Mouse (Mus musculus) gonadal fat pad, adult 2 months (tissue): ENCODE data around the gene Kctd21. TPM values are rescaled to one million over a fixed set of nuclear protein-coding genes. Genes with fewer than 3 reads are reported as not detected.

Source experiments
- DNase-seq: peaks from one replicate; pipeline ENCODE4 v3.0.0-alpha.2; 2012; ENCODE audit warnings: low read depth
- polyA plus RNA-seq: library from polyadenylated mRNA; depleted of rRNA; stranded (reverse); fragments of >200 nt; gene quantifications from 2 replicates; pipeline ENCODE4 v1.2.3, GENCODE M21; 2012; rRNA removed

Gene Kctd21
- 9.6 and 10.2 TPM in 2 replicates for polyA plus RNA-seq

DNA sequence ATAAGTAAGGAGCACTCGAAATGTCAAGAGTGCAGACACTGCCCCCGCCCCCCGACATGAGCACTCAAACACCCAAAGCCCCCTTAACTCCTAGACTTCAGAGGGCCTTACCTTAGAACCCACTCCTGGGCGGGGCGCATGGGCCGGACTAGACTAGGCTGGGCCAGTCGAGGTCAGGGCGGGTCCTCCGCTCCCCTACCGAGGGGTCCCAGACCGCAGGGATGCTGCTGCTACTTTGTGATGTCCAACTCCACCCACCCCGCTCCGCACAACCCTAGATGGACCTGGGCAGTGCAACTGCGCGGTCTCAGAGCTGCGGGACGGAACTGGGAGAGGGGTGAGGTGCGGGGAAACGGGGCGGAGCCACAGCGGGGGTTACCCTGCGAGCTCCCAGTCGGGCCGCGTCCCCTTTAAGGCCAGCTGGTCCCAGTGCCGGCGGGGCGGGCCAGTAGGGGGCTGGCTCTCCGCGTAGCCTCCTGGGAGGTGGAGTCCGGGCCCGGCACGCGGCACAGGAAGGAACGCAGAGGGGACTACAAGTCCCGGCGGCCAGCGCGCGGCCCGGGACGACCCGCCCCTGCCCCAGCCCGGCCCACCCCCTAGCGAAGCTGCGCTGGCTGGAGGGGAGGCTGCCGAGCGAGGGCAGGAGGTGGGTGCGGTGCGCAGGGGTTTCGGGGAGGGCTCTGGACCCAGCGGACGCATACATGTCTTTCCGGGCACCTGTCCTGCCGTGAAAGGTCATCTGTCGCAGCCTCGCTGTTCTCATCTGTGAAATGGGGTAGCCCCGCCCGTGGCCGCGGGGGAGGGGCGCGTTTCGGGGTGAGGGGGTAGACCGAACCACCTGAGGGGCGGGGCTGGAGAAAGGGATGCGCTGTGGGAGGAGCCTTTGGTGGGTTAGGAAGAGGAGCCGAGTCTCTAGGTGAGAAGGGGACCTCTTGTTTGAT lies at the start of gene Kctd21, which contains the start of gene Usp35:
Gene Kctd21, plus strand, starts transcription at position 602 of the 941 bp plus-strand sequence.
Gene Usp35, minus strand, starts transcription at position 295 of the 941 bp plus-strand sequence.
- DNase-seq = peak; percentile 30

DNA sequence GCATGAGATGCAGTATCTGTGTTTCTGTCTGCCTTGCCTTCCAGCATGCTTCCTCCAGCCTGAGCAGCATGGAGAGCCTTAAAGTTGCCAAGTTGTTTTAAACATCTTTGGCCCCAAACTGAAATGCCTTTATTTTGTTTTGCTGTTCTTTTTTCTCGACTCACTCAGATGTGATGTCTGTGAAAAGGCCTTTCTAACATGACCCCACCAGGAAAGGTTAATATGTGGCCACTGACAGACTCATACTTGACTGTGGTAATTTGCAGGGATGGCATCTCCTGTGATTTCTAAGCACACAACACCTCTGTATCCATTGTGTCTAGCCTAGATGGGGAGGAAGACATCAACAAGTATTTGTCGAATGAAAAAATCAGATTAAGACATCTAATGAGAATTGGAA lies 35.1 kb upstream of the Kctd21 start:
- DNase-seq = no peak

DNA sequence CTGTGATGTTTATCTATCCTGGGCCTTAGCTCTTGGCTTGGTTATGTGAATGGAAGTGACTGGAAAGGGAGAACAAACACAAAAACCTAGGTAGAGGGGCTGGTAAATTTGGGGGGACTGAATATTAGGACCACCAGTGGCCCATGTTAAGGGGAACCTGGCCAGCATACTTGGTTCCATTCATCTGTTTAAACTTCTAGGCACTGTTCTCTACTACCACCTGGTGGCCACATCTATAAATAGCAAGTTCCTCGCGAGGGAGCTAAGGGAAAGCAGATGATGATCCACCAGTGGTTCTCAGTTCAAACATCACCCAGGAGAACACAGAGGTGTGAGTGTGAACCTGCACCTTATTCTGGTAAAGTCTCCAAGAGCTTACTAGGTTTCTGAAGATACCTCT lies 34.7 kb upstream of the Kctd21 start:
- no peak for DNase-seq

DNA sequence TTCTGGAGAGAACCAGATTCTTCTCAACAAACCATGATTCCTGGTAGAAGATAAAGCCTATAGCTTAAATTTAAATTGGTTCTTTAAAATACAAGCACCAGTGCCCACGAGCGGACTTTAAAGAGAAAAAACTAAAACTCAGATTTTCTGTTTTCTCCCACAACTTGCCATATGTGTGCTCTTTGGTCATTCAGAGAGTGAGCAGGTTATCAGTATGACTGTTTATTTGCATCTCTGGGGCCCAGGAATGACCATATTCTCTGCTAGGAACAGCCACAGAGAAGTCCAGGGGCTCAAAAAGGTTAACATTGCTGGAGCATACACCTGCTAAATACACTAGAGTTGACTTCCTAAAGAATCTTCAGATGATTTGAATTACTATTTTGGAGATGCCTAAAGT lies 33.8 kb upstream of the Kctd21 start:
- DNase-seq = no peak

DNA sequence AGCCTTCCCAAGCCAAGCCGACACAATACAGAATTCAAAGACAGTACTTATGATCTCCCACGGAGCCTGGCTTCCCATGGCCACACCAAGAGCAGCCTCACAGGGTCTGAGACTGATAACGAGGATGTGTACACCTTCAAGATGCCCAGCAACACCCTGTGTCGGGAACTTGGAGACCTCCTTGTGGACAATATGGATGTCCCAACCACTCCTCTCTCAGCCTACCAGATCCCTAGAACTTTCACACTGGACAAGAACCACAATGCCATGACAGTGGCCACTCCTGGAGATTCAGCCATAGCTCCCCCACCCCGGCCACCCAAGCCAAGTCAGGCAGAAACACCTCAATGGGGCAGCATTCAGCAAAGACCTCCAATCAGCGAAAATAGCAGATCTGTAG lies 33.2 kb upstream of the Kctd21 start:
- no peak for DNase-seq

DNA sequence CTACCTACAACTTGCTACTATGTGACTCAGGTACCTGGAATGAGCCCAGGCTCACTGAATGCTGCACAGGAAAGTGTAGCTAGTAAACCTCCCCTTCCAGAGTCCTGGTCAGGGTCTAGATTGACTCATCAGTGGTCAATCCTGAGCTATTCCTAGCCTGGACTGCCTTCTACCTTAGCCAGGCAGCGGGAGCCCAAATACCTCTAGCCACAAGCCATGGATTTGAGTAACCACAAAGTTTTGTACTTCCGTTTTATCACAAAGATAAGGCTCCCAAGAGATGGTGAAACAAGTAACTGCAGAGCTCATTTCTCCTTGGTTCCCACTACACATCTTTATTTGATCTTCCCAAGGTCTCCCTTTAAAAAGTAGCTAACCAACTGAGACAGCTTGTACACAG lies 31.2 kb upstream of the Kctd21 start:
- no peak for DNase-seq

DNA sequence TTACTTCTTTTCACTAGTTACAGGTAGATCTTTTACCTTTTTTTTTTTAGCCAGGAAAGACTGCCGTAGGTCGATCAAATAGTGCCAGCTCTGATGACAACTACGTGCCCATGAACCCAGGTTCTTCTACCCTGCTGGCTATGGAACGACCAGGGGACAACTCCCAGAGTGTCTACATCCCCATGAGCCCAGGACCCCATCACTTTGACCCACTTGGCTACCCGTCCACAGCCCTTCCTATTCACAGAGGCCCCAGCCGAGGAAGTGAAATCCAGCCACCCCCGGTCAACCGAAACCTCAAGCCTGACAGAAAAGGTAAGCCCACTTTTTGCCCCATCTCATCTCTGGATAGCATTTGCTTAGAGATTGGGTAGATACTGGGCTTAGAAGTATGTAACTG lies 30.8 kb upstream of the Kctd21 start:
- no peak for DNase-seq

DNA sequence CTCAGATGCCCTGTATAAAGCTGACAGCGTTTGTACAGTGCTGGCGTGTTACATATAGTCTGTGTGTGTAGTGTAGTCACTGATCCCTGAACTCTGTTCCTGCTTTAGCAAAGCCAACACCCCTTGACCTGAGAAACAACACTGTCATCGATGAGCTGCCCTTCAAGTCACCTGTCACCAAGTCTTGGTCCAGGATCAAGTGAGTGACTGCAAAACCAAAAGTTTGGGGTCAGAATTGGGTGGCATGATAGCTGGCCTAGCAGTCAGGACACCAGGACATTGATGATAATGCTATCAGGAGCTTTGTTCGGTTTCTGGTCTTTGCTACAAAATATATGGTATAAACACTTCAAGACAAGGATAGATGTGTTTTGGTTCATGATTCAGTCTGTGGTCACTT lies 29.9 kb upstream of the Kctd21 start:
- no peak for DNase-seq

DNA sequence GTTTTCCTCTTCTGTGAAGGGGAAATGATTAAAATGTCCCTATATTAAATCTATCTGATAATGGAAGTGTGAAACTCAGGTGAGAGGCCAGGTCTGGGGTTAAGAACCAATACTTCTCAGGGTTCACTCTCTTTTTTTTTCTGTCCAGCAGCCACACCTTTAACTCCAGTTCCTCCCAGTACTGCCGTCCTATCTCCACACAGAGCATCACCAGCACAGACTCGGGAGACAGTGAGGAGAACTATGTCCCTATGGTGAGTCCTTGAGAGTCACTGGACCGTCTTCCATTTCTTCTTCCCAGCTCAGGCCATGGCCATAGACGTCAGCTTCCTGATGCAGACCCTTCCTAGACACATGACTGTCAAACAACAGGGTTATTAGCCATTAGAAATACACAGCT lies 29.3 kb upstream of the Kctd21 start:
- DNase-seq = no peak

DNA sequence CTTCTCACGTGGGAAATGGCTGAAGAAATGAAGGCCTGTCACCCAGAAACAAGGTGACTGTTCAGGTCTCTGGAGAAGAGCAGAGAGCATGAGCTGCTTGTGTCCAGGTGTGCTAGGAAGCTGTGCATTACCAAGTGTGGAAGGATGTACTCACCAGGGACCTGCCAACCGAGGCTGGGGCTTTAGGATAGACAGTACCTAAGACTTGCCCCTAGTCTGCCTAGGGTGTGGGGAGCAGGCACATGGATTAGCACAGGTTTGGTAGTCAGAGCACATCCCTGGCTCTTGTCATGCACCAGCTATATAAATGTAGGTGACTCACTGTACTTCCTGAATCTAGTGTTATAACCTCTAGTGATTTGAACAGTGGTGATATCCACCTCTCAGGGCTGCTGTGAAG lies 28.5 kb upstream of the Kctd21 start:
- DNase-seq = no peak

DNA sequence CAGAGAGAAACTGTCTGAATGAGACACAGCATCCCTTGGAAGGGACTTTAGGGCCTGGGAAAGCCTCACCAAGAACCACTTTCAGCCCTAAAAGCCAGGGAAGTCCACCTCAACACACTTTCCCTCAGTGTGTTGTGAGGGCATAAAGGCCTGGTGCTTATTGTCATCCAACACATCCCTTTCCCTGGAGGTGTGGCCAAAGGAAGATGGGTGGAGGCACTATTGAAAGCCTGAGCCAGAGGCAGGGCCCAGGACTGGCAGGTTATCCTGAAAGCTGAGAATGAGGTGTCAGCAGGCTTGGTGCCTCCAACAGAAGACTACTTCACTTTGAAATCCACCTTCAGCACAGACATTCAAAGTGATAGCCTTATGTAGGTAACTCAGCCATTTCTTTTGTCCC lies 27.7 kb upstream of the Kctd21 start:
- DNase-seq = no peak

DNA sequence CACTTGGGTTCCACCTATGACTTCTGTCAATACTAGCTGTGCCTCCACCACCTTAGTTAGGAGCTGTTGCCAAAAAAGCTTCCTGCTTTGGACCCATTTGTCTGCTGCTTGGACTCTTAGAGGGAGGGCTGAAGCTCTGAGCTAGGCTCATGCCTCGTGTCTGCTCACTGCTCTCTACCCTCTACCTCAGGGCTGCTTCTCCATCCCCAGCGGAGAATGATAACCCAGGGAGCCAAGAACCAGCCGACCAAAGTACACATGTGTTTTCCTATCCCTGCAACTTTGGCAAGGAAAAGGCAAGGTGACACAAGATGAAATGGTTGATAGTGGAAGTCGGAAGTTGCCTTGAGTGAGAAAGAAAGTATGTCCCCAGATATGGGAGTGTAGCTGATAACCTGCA lies 26.9 kb upstream of the Kctd21 start:
- no peak for DNase-seq

DNA sequence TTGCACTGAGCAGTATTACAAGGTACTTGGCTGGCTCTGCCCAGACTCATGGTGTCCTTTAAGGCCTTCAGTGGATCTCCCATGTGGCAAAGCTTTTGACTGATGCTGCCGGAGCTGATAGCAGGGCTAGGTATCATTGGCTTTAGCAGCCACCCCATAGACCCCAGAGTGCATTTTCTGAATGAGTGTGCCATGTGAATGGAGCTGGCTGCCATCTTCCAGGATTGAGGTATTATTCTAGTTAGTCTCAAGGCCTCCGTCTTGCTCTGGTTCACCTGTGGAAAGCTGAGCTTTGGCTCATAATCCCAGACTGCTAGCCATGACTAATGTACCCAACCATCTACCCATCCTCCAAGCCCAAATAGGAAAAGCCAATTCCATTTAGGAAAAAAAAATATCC lies 25.3 kb upstream of the Kctd21 start:
- DNase-seq = no peak

DNA sequence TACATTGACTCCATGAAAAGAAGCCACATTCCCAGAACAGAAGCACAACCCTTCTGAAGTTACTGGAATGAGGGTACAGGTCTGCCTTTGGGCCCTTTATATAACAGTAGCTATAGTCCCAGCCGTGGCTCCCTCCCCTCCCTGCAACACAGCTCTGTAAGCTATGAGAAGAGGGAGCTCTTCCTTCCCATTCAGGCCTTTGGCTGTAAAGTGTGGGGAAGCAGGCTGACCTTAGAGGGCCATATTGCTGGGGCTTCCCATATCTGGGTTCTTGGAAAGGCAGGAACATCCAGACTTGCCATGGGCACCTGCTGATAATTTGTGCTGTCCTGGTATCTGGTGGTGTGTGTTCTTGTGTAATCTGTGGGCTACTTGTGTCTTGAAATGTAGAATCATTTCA lies 24.6 kb upstream of the Kctd21 start:
- no peak for DNase-seq

DNA sequence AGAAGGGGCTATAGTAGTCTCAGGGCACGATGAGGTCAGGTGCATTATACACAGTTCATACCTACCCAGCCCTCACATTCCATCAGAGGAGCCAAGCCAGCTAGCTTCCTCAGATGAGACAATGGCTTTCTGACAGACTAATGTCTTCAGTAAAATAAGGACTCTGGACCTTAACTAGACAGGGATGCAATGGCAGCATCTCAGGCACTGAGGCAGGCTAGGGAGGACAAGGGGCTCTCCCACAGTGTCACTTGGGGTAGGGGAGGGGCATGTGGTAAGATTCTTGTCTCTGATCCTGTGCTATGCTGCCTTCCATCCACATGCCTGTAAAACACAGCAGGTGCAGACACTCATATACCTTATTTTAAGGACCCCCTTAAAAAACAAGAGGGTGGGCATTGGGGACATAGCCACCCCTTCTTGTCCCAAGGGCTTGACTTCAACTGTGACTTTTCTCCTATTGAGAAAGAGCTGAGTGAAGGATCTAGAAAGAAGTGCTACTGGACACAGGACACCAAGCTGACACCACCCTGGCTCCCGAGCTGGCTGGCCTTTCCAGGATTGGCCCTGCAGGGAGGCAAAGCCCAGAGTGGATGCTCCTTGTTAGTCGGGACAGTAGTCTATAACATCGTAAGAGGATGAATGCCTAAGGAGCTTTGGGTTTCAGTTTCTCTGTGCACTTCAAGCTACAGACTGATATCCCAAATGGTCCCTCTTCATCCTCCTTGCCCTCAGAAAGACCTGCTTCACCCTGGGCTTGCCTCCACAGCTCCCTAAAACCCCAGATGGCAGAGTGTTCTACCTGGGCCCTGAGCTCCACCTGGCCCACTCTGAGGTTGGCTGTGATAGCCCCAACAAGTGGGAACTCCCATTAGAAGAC lies 22.4 kb upstream of the Kctd21 start:
- no peak for DNase-seq

DNA sequence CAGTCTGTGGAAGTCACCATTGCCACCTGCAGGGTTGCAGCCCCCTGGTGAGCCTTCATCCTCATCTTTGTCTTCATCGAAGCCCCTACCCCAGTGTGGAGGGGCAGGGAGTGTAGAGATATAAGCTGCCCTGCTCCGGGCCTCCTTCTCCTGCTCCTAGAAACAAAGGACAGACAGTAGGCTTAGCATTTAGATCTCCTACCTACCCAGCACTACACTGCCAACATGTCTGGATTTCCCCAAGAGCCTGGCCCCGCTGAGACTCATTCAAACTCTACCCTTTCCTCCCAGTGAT lies 21.8 kb upstream of the Kctd21 start:
- DNase-seq = no peak

DNA sequence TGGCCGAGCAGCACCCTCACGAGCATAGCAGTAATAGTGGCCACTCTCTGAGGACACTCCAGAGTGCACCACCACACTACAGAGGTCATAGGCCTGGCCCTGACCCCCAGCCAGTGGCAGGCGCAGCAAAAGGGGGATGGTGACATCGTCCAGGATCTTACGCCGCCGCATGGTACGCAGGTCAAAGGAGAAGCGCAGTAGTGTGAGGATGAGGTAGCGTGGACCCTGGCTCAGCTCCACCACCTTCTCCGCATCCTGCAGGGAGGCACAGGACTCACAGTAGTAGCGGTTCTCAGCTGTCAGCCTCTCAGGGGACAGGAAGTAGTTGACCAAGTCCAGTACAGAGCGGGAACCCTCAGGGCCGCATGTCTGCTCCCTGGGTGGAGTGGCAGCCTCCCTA lies 20.5 kb upstream of the Kctd21 start:
- no peak for DNase-seq

DNA sequence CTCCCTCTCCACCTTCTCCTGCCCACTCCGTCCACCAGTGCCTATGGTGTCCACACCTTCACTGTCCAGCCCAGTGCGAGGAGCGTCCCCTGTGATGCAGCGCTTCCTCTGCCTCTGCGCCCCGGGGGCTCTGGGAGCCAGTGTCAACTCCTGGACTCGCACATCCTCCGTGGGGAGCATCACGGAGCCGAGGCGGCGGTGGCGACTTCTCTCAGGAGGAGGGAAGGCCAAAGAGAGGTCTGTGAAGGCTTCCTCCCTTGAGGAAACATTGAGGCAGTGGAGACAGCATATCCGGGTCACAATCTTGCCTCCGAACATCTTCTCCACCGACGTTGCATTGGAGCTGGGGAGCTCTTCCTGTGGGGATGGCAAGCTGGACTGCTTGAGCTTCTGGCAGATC lies 19.9 kb upstream of the Kctd21 start:
- DNase-seq = no peak

DNA sequence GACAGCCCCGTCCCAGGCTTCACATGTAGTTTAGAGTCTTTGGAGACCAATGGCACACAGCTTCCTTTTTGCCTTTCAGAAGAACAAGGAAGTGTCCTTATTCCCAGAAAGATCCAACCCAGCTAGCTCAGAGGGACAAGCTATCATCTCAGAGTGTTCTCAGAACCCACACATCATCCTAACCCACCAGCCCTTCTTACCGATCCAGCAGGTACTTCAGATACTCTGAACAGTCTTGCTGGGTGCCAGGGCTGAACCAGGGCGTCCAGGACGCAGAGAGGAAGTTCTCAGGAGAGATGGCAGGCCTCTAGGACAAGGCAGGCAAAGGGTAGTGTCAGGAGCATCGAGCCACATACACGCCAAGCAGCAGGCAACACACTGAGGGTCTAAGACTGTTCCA lies 19.3 kb upstream of the Kctd21 start:
- DNase-seq = no peak

DNA sequence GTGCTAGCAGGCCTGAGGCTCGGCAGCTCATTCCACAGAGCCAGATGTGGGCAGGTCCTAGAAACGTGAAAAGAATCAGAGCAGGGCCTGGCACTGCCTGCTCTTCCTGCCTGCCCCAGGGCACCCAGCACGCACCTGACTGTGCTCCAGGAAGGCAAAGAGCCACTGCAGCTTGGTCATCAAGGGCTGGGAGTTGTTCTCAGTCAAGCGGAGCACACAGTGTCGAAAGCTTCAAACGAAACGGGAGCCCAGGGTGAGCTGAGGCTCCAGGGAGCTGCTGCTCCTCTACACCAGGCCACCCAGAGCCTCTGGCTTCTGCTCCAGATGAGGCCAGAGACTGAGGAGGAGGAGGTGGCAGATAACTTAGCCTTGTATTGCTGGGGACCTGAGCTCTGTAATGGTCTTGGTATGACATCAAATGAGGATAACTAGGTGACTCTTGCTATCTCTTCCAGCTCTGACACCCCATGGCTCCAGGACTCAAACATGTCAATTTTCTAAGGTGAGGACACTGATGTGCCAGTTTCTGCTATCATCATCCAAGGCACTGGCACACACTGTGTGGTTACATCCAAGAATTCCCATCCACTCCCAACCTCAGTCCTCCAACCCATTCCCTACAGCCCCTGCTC lies 18.6 kb upstream of the Kctd21 start:
- no peak for DNase-seq

DNA sequence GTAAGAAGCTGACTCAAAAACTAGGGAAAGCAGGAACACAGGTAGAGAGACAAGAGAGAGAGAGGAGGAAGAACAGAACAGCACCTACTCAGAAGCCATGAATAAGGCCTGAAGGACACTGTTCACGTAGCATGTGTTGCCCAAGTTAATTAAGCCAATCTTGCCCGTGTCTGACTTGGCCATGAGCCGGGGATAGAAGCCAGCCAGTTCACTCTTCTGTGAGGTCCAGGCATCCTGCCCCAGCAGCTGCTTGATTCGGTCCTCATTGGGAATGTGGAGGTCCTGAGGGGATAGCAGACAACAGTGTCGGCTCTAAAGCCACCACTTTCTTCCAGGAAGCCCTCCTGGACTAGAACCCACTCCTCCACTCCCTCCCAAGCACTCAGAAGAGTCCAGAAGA lies 17.5 kb upstream of the Kctd21 start:
- no peak for DNase-seq

DNA sequence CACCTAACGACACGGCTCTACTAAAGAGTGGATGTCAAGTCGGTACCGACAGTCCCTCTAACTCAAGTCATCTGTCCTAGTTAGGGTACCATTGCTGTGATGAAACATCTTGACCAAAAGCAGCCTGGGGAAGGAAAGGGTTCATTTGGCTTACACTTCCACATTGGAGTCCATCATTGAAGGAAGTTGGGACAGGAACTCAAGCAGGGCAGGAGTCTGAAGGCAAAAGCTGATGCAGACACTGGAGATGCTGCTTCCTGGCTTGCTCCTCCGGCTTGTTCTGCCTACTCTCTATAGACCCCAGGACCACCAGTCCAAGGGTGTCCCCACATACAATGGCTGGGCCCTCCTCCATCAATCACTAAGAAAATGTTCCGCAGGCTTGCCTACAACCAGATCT lies 16.5 kb upstream of the Kctd21 start:
- no peak for DNase-seq

DNA sequence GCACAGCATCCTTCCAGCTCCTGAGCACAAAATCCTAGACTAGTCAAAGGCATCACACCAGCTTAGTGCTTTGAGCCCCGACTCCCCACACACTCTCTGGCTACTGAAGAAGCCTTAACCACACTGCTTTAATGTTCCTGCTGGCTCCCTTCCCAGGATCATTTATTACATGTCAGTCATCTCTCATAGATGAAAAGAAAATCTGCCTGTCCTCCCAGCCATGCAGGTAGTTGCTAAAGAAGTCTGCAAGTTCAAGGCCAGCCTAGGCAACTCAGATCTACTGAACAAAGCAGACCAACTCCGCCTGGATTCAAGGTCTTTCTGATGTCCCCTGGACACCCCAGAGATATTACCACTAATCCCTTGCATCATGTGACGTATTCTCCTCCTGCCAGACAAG lies 14.4 kb upstream of the Kctd21 start:
- DNase-seq = no peak
